Mouse (Mus musculus) testis, adult 2 months (tissue): ENCODE results near the gene Ksr2.

Experiments used
- CTCF ChIP-seq: fragments of 200-500 bp; IDR thresholded peaks from 2 replicates; pipeline ENCODE4 v1.5.1; 2012; ENCODE audit warnings: low read depth, mild to moderate bottlenecking, inconsistent platforms, low read length, moderate library complexity; ENCODE audit not compliant: control insufficient read depth, insufficient read depth, insufficient replicate concordance
- POLR2A ChIP-seq: fragments of 200-500 bp; IDR thresholded peaks from 2 replicates; pipeline ENCODE4 v1.6.1; 2012; ENCODE audit warnings: low read depth, mild to moderate bottlenecking, inconsistent platforms, low read length, moderate library complexity; ENCODE audit not compliant: control insufficient read depth

- TF ChIP-seq CTCF, result no peak
- TF ChIP-seq POLR2A, result no peak
These were observed 245.8 kb downstream of the Ksr2 start for GRCm38 (mm10) chr5:117659596-117659995.
